Mouse (Mus musculus): ENCODE data around the gene Kat6b.
"Not testable (repeated sequence)": the region's sequence is repeated elsewhere in the genome, so short reads cannot be mapped to it uniquely, and the experiment has no call there.

Gene Kat6b

DNA sequence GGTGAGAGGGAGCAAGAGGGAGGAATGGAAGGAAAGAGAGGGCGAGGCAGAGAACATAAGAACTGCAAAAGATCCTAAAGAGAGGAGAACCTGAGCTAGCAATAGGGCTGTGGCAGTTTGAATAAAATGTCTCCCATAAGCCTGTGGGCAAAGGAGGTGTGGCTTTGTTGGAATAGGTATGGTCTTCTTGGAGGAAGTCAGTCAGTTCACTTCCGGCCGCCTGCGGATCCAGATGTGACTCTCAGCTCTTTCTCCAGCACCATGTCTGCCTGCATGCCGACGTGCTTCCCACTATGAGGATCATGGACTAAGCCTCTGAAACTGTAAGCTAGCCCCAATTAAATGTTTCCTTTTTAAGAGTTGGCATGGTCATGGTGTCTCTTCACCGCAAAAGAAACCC lies at the start of gene Kat6b:
Gene Kat6b, plus strand, starts transcription at position 204 of the 400 bp plus-strand sequence.
- peak; percentile 80 for DNase-seq (ENCODE audit: low spot score)

DNA sequence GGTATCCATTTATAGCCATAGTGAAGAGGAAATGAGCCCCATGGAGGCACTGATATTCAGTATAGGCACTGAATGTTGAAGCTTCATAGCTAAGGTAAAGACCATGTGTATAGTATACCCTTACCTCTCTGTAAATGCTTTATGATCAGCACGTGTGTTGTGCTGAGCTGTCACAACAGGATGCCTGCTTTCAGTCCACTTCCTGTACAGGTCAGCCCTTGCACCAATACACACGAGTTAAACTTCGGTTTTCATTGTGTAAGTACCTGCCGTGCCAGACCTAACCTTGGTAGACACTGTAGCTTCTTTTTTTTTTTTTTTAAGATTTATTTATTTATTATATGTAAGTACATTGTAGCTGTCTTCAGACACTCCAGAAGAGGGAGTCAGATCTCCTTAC lies 47.8 kb upstream of the Kat6b start:
- DNase-seq (ENCODE audit: low spot score), result no peak

DNA sequence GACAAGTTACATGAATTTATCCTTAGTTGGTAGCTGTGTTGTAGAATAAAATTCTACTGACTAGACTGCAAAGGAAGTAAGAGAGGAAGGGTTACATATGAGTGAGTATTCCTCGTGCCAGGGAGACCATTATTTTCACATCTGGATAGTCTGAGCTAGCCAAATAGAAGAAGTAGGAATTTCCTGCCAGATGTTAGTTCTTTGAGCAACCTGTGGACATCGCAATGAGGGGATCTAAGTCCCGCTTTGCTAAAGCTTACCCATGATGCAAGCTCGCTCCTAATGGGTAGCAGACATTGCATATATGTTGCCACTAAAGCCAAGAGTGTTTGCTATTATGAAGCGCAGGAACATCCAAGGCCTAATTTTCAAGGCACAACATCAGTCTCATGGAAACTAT lies 47.2 kb upstream of the Kat6b start:
- DNase-seq (ENCODE audit: low spot score), result no peak

DNA sequence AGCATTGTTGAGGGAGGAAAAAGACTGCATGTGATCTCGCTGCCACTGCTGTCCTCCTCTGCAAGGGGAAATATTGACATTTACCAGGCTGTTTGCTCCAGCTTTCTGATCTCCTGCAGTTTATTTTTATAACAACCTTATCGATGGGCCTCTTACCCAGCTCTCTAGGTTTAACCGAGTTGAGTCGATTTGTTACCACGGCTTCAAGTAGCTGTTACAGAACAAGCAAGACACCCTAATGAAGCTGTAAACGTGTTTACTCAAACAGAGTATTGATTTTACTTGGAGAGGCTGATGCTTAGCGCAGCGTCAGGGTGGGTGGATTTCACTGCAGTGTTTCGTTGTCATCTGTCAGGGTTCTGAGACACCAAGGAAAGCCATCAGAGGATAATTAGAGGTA lies 46.5 kb upstream of the Kat6b start:
- no peak for DNase-seq (ENCODE audit: low spot score)

DNA sequence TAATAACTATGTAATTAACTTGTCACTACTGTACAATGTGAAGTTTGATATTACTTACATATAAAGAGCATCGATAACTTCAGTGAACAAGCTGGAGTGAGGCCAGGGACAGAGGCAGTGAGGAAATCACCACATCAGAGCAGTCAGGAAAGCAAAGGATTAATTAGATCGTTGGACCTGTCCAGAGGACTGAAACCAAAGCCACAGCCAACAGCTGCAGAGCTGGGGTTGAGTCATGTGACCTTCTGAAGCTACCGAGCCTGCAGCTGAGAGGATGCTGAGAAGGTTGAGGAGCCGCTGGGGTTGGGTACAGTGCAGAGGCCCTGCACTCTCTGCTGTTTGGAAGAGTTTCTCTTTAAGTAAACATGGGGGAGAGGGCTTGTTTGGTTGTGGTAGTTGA lies 41.4 kb upstream of the Kat6b start:
- no peak for DNase-seq (ENCODE audit: low spot score)

DNA sequence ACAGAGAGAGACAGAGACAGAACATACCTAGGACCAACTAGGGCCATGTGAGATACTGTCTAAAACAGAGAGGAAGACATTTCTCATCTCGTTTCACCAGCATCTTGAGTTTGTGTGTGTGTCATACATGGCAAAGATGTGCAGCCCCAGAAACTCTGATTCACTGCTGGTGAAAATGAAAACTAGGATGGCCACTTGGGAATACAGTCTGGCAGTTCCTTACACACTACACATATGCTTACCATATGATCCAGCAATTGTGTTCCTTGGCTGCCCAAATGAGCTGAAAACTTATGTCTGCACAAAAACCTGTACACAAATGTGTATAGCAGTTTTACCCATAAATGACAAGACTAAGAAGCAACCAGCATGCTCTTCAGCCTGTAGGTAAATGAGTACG lies 40.7 kb upstream of the Kat6b start:
- DNase-seq (ENCODE audit: low spot score), result no peak

DNA sequence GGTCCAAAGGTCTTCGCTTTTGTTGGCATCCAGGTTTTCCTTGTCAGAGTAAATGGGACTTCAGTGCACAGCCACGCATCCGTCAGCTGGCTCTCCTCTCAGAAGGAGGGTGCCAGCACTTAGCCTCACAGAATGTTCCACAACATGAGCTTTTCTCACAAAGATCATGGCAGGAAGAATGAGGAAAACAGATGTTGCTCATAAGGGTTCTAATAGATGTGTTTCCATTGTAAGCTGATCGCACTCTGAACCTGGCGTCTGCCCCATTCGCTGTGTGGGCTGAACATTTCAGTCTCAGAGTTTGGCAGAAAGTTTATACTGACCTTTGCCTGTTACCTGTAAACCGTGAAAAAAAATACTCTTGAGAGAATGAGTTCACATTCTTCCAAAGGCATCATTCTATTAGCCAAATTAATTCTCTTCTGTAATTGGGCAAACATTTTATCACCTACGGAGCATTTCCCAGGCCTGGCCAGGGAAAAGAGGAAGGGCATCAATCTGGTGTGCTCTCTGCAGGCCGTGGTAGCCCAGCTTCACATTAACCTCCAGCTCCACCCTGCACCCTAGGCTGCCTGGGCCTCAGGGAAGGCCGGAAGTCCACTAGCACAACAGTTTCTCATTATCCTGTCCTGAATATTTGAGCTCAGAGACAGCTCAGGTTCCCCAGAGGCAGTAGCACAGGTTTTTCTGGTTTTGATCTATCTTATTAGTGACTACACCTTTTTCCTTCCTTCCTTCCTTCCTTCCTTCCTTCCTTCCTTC lies 39.3 kb upstream of the Kat6b start:
- DNase-seq (ENCODE audit: low spot score), result no peak

DNA sequence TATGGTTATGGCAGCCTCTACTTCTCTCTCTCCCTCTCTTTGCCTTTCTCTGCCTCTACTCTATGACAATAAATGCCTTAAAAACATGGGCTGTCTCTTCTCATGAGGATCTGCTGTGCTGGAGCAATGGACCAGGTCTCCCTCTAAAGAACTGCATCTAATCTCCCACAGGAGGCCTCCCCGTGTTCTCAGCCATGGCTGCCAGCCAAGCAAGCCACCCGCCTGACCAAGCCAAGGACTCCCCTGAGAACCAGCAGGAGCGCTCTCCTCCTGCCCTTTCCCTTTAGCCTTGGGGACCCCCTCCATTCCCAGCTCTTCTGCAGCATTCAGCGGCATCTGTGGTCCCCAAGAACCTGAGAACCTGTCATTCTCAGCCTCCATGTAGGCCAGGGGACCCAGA lies 28.7 kb upstream of the Kat6b start:
- DNase-seq (ENCODE audit: low spot score), result no peak

DNA sequence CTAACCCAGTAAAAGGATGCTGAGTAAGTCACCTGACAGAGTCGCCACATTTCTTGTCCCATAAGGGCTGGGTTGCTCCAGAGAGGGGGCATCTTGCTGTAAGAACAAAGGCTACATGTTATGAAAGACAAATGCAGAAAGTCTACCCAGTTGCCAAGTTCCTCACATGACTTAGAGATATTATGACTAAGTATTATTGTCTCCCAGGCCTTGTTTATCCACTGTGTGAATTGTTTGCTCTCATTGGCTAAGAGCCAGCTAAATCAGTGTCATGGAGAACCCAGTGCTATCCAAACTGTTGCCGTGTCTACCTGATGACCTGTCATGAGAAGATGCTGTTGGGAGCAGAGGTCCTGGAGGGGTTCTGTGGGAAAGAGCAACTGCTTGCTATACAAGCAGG lies 27.3 kb upstream of the Kat6b start:
- no peak for DNase-seq (ENCODE audit: low spot score)

DNA sequence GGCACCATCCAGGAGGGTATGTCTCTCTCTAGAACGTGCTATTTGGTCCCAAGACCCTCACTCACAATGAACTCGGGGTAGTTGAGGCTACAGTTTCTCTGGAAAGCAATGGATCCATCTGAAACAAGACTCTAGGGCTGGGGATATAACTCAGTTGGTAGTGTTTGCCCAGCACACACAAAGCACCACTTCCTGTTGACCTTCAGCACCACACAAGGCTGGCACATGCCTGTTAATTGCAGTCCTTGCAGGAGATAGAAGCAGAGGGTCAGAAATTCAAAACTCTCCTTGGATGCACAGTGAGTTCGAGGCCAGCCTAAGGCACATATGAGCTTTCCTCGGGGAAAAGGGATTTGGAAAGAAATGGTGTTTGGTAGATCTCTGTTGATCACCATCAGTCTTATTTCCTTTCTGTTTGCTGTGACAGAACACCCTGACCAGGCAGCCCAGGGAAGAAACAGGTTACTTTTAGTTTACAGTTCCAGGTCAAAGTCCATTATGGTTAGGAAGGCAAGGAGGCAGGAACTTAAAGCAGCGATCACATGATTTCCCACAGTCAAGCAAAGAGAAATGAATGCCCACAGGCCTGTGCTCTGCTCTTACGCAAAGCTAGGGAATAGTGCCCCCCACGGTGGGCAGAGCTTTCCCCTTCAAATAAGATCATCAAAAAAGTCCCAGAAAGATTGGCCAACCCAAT lies 25.4 kb upstream of the Kat6b start:
- peak; percentile 52 for DNase-seq (ENCODE audit: low spot score)

DNA sequence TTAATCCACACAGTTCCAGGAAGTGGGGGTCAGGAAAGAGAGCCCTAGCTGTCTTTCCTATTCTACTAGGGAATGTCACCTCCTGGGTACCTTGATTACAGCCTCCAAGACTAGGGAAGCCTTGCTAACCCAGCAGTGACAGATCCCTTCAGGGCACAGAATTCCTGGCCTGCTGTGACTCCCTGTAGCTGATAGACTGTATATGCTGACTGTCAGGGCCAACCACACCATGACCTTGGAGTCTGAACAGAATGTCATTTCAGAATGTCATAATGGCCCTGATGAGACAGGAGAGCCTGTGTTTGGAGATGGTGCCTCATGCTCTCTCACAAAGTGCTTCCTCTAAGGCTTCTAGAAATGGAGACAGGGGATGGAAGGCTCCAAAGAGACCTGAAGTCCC lies 24.7 kb upstream of the Kat6b start:
- DNase-seq (ENCODE audit: low spot score), result no peak

DNA sequence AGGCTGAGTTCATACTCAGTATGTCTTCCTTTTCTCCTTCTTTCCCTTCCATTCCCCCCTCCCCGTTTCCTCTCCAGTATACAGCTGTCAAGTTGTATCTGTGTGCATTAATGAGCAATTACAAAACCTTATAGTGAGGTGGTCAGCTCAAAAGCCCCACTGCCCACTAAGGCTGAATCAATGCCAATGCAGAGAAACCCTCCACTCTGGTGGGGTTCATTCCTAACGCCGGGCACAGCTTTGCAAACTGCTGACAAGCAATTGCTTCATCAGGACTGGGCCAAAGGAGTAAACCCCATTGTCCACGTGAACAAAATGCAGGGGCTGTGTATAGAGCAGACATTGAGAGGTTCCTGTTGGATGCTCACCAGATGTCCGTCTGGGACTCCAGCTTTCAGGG lies 23.4 kb upstream of the Kat6b start:
- DNase-seq (ENCODE audit: low spot score), result no peak

DNA sequence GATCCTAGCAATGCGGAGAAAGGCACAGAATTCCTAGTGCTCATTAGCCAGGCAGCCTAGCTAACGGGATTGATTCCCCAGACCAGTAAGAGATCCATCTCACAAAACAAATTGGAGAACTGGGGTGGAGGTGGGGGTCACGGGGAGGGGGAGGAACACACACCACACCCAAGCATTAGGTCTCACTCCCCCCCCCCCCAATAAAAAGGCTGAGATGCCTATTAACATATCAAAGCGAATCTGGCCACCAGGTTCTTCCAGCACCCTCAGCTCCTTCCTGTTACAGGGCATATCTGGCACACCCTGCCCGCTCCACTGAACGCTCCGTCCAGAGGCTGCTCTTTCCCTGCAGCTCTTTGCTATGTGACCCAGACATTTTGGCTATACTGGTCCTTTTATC lies 22.5 kb upstream of the Kat6b start:
- DNase-seq (ENCODE audit: low spot score), result no peak

DNA sequence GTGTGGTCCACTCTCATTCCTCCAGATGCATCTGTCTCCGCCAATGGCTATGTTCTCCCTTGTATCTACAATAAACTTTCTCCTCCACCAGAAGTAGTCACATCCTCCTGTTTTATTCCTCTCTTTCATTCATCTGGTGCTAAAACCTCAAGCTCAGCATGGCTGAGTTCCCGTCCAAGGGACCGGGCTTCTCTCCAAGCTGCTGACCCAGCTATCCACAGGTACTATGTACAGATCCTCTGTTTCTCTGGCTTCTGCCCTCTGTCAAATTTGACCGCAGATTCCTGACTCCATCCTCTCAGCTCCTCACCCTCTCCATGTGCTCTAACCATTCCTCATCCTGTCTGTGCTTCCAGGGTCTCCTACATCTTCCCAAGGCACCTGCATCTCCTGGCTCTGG lies 22.1 kb upstream of the Kat6b start:
- DNase-seq (ENCODE audit: low spot score), result no peak

DNA sequence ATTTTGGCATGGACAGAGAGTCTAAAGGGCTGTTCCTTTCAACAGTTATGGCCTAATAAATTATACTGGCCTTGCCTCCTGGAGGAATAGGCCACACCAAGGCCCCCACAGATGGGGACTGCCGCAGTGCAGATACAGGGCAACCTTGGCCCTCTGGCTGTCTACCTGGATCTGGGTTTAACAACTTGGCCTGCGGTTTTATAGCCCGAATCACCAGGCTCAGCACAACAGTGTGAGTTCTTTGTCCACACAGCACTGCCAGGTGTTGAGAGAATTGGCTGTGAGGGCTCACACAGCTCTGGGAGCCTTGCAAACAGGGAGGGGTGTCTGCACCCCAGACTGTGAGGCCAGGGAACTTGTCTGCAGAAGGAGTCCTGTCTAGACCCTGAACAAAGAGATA lies 18.8 kb upstream of the Kat6b start:
- DNase-seq (ENCODE audit: low spot score), result no peak

DNA sequence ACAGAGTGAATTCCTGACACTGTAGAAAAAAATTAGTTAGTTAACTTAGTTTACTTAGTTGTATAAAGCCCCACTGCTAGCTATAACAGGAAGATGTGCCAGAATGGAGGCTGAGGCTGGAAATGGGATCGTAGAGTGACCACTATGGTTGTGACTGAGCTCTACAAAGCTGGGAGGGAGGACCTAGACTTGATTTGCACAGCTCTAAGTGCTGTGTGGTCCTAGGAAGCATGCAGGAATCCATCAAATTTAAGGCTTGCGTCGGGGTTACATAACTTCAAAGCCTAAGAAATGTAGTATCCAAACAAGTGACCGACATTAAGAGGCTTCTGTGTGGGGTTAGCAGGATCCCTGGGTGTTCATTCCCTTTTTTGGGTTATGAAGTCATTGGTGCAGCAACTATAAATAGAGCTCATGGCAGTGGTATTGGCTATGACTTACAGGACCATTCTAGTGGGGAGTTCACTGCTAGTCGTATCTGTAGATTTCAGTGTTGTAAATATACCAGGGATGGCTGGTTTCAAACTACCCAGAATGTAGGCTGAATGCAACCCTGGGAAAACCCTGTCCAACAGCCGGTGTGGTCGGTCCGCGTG lies 18.0 kb upstream of the Kat6b start:
- DNase-seq (ENCODE audit: low spot score), result no peak

DNA sequence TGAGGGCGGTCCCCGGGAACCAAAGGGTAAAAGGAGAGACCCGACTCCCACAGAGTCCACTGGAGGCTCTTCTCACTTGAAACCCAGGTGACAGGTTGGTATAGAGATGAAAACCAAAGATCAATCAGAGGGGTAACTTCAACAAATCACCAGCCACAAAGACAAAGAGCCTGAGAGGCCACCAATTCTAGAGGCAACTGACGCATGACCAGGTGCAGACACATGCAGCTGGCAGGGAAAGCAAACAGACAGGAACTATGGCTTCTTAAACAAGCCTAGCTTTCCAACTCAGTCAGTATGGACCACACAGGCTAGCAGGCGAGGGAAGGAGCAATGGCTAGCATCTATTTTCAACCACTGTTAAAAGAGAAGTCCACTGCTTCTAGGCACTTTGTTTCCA lies 10.8 kb upstream of the Kat6b start:
- no peak for DNase-seq (ENCODE audit: low spot score)

DNA sequence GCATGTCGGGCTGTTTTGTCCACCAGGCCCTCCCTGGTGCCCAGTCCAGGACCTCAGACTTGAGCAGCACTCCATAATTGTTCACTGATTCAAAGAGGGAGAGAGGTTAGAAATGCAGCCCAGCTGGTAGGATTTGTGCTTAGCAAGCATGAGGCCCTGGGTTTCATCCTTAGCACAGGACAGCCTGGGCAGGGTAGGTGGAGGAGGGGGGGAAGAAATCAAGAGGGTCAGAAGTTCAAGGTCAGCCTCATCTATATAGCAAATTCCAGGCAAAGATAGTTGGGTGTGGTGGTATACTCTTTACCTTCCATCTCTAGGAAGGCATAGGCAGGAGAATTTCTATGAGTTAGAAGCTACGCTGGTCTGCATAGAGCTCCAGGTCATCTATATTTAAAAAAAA lies 9.3 kb upstream of the Kat6b start:
- no peak for DNase-seq (ENCODE audit: low spot score)

DNA sequence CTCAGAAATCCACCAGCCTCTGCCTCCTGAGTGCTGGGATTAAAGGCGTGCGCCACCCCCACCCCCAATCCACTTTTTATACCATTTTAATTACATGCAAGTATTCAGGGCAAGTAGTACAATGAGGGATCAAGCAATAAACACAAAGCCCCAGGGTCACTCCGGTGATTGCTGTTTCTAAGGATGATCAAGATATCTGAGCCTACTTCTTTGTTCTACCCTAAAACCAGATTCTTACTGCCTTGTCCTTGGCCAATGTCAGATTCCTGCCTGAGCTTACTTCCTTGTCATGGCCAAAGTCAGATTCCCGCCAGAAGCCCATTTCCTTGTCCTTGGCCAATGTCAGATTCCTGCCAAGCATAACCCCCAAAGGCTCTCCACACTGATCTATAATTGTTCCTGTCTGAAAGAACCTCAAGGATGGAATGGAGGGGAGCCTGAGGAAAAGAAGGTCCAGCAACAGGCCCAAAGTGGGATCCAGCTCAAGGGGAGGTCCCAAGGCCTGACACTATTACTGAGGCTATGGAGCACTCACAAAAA lies 6.6 kb upstream of the Kat6b start:
- not testable (repeated sequence) for DNase-seq (ENCODE audit: low spot score)

DNA sequence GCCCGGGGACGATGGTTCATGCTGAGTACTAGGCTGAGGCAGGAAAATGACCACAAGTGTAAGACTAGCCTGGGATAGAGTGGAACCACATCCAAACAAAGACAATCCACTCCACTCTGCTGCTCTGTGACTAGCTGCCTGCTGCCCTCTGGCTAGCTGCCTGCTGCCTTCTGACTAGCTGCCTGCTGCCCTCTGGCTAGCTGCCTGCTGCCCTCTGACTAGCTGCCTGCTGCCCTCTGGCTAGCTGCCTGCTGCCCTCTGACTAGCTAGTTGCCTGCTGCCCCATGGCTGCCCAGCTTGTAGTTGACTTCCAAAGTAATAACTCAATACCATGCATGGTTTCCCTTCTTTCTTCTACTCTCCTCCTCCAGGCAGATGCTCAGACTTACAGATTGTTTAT lies 4.1 kb upstream of the Kat6b start:
- no peak for DNase-seq (ENCODE audit: low spot score)

DNA sequence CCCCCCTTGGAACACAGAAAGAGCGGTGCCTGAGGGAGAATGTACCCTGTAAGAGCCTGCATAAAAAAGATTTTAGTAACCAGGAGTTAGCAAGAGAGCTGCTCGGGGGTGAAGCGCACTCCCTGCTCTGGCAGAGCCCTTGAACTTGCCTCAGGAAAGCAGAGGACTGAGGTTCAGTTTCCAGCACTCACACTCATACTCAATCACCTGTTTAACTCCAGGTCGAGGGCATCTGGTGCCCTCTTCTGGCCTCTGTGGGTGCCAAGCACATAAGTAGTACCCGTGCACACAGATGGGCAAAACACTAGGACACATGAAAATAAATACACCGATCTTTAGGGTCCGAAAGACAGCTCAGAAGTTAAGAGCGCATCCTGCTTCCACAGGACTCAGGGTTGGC lies 1.7 kb upstream of the Kat6b start:
- DNase-seq (ENCODE audit: low spot score), result no peak

DNA sequence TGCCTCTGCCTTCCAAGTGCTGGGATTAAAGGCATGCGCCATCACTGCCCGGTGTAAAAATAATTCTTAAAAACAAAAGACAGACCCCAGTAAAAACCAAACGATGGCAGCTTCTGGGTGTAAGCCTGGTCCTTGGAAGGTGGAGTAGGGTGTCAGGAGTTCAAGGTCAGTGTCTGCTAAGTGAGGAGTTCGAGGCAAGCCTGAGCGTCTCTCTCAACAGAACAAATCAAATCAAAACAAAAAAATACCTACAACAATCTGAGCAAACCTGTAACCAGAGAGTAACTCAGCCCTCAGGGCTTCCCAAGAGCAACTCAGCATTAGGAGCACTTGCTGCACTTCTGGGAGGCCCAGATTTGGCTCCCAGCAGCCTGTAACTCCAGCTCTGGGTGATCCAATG lies 1.0 kb upstream of the Kat6b start:
- no peak for DNase-seq (ENCODE audit: low spot score)

DNA sequence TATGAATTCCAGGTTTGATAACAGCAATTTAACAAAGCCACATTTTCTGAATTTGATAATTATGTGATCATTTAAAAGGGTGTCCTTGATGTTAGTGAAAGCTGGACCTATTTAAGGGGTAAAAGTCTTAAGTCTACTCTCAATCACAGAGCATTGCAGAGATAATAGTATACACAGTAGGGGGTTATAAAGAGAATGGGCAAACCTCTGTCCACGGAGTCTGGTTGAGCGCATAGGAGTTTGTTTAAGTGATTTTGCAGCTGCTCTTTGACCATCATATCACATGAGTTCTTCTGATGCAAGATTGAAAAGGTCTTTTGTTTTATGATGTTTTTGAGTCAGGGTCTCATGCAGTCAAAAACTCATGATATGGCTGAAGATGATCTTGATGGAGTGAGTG lies 3.0 kb downstream of the Kat6b start:
- no peak for DNase-seq (ENCODE audit: low spot score)

Data from yolk sac, embryonic 10.5 days (tissue).